Mouse (Mus musculus): ENCODE measurements at regions not wholly inside any gene's neighbourhood (a gene's known extent, or its start where the extent isn't known, plus 50 kb on each side); places are given as distances from the start of the nearest gene placed in this dataset.

DNA sequence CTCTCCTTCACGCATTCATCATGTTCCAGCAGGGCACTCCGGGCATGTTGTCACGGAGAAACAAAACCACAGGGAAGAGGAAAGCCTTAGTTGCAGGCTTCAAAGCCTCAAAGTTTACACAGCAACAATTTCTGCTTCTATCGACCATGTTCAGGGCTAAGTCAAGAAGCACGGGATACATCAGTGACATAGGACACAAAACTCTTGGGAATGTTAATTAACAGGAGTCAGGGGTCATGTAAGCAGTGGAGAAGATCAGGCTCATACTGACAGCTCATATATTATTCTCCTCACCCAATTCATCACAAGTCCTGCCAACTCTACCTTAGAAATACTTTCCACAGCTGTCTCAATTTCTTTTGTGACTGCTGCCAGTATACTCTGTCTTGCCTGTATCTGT, 133.0 kb upstream of the Btbd3 start:
- no peaks in the 10 kb centered on the region; the same call in 1 of the 2 replicates for H3K36me3 ChIP-seq
- no peak overlapping the region for H3K9ac ChIP-seq
- H3K4me2 ChIP-seq, result no peak overlapping the region
- H3K9me3 ChIP-seq, result no peaks in the 10 kb centered on the region
- 0 out of 2 replicates have a peak, but pooled peaks cover 4% of the 10 kb centered on the region for H3K4me1 ChIP-seq (replicated peaks)
- no peak for ATAC-seq (ENCODE audit: low FRiP score, low read depth)
- no peak overlapping the region for H3K27ac ChIP-seq (replicated peaks)
- no peaks in the 10 kb centered on the region for H3K27me3 ChIP-seq
- H3K4me3 ChIP-seq, result no peak overlapping the region
- 31% methylated on average over 5 of the region's 5 CpGs for WGBS

DNA sequence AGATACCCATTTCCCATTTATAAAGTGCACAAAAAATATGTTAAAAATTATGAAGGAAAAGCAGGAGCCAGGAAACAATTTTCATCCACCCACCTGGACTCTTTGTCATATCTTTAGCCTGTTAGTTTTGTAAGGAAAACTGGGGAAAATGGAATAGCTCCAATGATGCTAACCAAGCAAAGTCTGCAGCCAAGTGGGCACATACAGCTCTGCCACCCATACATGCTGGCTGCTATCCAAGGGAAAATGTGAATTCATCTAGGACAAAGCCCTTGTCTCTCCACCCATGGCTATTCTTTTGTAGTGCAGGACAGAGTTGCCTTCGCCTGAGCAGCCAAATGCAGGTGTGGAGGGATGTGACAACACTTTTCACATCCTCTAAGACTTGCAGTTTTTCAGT, 135.5 kb upstream of the Btbd3 start:
- H3K9me3 ChIP-seq, result no peaks in the 10 kb centered on the region
- H3K9ac ChIP-seq, result no peak overlapping the region
- no peak for ATAC-seq (ENCODE audit: low FRiP score, low read depth)
- H3K4me3 ChIP-seq, result no peak overlapping the region
- 0 out of 2 replicates have a peak, but pooled peaks cover 4% of the 10 kb centered on the region for H3K4me1 ChIP-seq (replicated peaks)
- no peak overlapping the region for H3K4me2 ChIP-seq
- 57% methylated on average over 1 of the region's 1 CpGs for WGBS
- no peaks in the 10 kb centered on the region; the same call in 1 of the 2 replicates for H3K36me3 ChIP-seq
- no peaks in the 10 kb centered on the region for H3K27me3 ChIP-seq
- no peak overlapping the region for H3K27ac ChIP-seq (replicated peaks)

DNA sequence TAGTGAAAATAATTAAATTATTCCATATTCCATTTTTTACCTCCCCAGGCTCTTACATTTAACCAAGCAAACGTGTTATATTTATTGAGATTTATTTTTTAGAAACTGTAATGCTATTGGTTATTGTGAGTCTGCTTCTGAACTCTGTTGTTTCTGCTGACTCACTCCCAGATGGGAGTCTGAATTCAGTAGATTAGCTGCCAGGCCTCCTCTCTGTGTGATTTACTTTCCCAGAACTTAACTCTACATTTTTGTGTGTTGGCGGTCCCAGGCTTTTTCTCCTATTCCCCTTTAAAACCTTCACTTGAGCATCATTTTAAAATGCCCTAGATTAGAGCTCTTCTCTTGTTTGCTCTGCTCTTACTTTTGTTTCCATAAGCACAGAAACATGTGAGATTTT, 136.2 kb upstream of the Btbd3 start:
- H3K9me3 ChIP-seq, result no peaks in the 10 kb centered on the region
- H3K4me2 ChIP-seq, result no peak overlapping the region
- no peaks in the 10 kb centered on the region for H3K27me3 ChIP-seq
- ATAC-seq (ENCODE audit: low FRiP score, low read depth), result no peak
- 0 out of 2 replicates have a peak, but pooled peaks cover 4% of the 10 kb centered on the region for H3K4me1 ChIP-seq (replicated peaks)
- 85% methylated on average over 2 of the region's 2 CpGs for WGBS
- no peaks in the 10 kb centered on the region; the same call in 1 of the 2 replicates for H3K36me3 ChIP-seq
- no peak overlapping the region for H3K9ac ChIP-seq
- H3K27ac ChIP-seq (replicated peaks), result no peak overlapping the region
- no peak overlapping the region for H3K4me3 ChIP-seq

DNA sequence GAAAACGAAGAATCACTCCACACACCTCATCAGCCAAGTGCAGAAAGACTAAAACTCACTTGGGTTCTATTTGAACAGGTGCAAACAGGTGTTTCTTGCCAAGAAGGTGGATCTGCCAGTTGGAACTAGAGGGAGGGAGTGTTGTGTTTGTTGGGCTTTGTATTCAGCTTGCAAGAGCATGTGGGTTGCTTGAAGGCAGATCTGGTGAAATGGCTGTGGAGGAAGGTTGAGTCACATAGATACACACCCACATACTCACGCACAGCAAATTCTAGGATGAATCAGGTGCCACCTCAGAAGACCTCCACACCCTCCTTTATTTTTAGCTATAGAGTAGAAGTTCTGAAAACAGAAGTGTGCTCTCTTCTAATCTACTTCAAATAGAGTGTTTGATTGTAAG, 156.6 kb upstream of the Btbd3 start:
- no peak overlapping the region for H3K27ac ChIP-seq (replicated peaks)
- WGBS, result 84% methylated on average over 2 of the region's 2 CpGs
- H3K27me3 ChIP-seq, result no peaks in the 10 kb centered on the region
- no peaks in the 10 kb centered on the region for H3K9me3 ChIP-seq
- H3K9ac ChIP-seq, result no peak overlapping the region
- H3K36me3 ChIP-seq, result no peaks in the 10 kb centered on the region
- H3K4me2 ChIP-seq, result no peak overlapping the region
- no peak overlapping the region for H3K4me3 ChIP-seq
- H3K4me1 ChIP-seq (replicated peaks), result no peaks in the 10 kb centered on the region
- no peak for ATAC-seq (ENCODE audit: low FRiP score, low read depth)

DNA sequence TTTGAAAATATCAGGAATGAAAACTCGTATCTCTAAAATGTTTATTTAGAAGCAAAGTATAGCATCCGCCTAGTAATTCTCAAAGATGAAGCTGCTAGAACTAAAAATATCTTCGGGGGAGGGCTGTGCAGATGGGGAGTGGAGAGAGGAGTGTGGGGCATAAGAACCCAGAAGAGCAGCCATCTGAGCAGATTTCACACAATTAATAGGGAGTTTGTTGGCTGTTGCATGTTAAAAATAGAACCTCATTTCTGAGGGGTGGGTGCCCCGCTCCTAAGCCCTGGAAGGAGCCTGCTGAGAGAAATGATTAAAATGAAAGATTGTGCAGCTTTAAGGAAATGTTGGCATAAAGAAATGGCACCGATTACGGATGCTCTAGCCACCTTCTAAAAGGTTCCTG, 171.0 kb upstream of the Btbd3 start:
- ATAC-seq (ENCODE audit: low FRiP score, low read depth), result no peak
- H3K4me3 ChIP-seq, result no peak overlapping the region
- no peaks in the 10 kb centered on the region for H3K9me3 ChIP-seq
- no peak overlapping the region for H3K27ac ChIP-seq (replicated peaks)
- H3K4me2 ChIP-seq, result no peak overlapping the region
- H3K9ac ChIP-seq, result no peak overlapping the region
- H3K27me3 ChIP-seq, result no peaks in the 10 kb centered on the region
- H3K36me3 ChIP-seq, result no peaks in the 10 kb centered on the region
- 77% methylated on average over 6 of the region's 6 CpGs for WGBS
- H3K4me1 ChIP-seq (replicated peaks), result no peaks in the 10 kb centered on the region

DNA sequence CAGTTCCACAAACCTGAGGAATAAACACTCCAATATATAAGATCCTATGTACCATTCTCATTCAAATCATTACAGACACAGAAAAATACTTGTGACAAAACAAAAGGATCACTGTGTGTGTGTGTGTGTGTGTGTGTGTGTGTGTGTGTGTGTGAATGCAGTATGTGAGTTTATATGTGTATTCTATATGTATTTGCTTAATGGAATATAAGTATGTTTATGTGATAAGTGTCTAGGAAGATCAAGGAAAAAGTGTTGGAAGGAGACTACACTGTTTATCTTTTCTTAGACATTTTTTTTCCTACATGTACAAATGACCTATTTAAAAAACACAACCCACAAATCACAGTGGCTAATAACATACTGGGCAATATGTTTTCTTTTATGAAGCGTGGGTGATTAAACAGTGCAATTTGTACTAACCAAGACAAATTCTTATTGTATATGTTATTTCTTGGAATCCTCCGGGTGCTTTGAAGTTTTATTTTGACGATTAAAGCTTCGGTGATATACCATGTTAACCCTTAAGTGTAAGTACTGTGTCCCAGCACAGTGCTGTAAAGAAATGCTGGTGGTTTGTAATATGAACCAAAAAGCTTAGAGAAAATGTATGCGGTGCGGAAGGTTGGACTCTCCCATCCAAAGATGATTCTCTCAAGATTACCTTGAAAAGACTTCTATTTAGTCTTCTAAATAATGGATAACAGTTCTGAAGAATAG, 171.6 kb upstream of the Btbd3 start:
- Histone ChIP-seq H3K9ac (no peak overlapping the region), H3K4me2 (no peak overlapping the region), H3K27me3 (no peaks in the 10 kb centered on the region), H3K4me3 (no peak overlapping the region), H3K4me1 (replicated peaks) (no peaks in the 10 kb centered on the region), H3K9me3 (no peaks in the 10 kb centered on the region), H3K36me3 (no peaks in the 10 kb centered on the region), H3K27ac (replicated peaks) (no peak overlapping the region)
- ATAC-seq (ENCODE audit: low FRiP score, low read depth), result no peak
- WGBS, result 85% methylated on average over 6 of the region's 6 CpGs

DNA sequence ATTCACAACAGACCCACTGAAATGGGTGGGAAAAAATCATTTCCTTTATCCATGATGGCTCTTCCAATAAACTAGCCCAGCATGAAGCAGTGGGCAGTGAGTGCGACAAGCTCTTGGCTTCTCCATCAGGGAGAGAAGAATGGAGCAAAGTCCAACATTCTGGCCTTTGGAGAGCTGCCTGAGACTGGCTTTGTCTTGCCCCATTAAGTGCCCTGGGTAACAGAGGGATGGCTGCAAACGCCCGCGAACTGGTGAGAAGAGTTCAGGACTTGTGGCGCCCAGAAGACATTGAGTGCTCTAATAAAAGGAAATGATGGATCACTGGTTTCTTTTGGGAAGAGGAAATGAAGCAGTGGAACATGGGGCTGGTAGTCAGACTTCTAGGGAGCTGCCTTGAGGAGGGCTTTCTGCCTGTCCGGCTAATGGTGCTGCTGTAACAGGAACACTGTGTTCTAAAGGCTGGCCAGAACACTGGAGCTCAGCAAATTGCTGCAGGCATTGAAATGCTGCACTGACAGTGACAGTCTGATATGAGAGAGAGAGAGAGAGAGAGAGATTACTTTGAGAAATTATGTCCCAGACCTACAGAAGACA, 182.2 kb upstream of the Btbd3 start:
- Histone ChIP-seq H3K4me2 (no peak overlapping the region), H3K9me3 (no peaks in the 10 kb centered on the region), H3K36me3 (no peaks in the 10 kb centered on the region), H3K9ac (no peak overlapping the region), H3K27ac (replicated peaks) (no peak overlapping the region), H3K4me1 (replicated peaks) (no peaks in the 10 kb centered on the region), H3K27me3 (no peaks in the 10 kb centered on the region), H3K4me3 (no peak overlapping the region)
- 27% methylated on average over 6 of the region's 6 CpGs for WGBS
- peak; percentile 85 for ATAC-seq (ENCODE audit: low FRiP score, low read depth)

DNA sequence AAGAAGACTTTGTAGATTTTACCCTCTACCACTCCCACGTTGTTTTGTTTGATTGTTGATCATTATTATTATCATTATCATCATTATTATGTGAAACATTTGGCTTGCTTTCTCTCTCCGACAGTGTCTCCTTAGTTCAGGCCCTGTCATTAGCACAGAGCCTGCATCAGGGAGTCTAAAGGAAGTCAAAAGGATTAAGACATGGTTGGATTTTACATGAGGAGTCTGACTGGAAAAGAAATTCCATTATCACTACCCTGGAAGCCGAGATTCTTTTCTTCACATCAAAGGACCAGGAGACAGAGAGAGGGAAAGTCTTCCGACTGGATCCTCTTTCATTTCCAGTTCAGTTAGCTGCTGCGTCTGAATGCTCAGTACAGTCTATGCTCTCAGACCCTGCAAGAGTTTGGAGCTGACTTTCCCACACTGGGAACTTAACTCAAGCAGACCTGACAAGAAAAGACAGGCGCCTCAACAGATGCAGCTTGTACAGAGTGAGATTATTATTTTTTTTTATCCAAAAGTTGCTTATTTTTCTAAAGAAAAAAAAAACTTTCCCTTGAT, 184.1 kb upstream of the Btbd3 start:
- no peak overlapping the region for H3K4me3 ChIP-seq
- no peak for ATAC-seq (ENCODE audit: low FRiP score, low read depth)
- H3K4me2 ChIP-seq, result no peak overlapping the region
- WGBS, result 28% methylated on average over 6 of the region's 6 CpGs
- H3K4me1 ChIP-seq (replicated peaks), result no peaks in the 10 kb centered on the region
- H3K27ac ChIP-seq (replicated peaks), result no peak overlapping the region
- H3K9me3 ChIP-seq, result no peaks in the 10 kb centered on the region
- H3K9ac ChIP-seq, result no peak overlapping the region
- no peaks in the 10 kb centered on the region for H3K36me3 ChIP-seq
- no peaks in the 10 kb centered on the region for H3K27me3 ChIP-seq

DNA sequence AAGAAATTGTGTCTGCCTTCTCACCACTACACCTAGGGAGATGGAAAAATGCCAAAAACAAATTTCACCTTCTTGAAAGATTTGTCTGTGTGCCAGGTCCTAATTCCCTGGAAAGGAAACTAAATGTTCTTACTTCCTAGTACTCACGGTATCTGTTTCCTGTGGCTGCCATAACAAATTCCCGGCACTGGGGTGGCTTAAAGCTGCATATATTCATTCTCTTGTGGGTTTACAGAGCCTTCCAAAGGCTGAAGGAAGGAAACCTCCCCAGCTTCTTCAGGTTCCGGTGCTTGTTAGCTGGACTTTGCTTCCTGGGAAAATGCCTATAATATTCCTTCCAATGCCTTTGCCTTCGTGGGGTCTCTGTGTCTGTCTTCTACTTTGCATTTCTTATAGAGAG, 203.3 kb upstream of the Btbd3 start:
- no peaks in the 10 kb centered on the region for H3K9me3 ChIP-seq
- 86% methylated on average over 4 of the region's 4 CpGs for WGBS
- no peaks in the 10 kb centered on the region for H3K36me3 ChIP-seq
- no peak overlapping the region for H3K4me3 ChIP-seq
- no peak overlapping the region for H3K27ac ChIP-seq (replicated peaks)
- H3K4me1 ChIP-seq (replicated peaks), result peaks cover 5% of the 10 kb centered on the region
- H3K4me2 ChIP-seq, result no peak overlapping the region
- ATAC-seq (ENCODE audit: low FRiP score, low read depth), result no peak
- H3K27me3 ChIP-seq, result no peaks in the 10 kb centered on the region
- H3K9ac ChIP-seq, result no peak overlapping the region

DNA sequence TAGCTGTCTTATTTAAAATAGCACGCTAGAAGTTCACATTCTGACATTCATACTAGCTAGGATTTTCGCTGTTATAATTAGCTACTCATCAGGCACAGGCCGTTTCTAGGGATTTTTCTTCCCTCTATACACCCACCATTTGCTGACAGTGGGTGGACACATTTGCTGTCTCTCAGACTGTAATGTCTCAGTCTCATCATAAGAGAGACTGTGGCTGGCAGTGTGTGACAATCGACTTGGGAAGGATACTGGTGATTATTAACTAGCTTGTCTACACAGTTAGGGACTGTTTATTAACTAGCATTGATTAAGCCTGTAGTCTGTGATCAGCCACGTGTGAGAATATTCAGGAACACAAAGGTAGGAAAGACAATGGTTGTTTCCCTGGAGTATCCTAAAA, 208.0 kb upstream of the Btbd3 start:
- H3K27me3 ChIP-seq, result no peaks in the 10 kb centered on the region
- peak overlapping the region; percentile 39 for H3K4me2 ChIP-seq
- no peak overlapping the region for H3K4me3 ChIP-seq
- WGBS, result 46% methylated on average over 5 of the region's 5 CpGs
- H3K36me3 ChIP-seq, result no peaks in the 10 kb centered on the region
- peaks cover 14% of the 10 kb centered on the region for H3K4me1 ChIP-seq (replicated peaks)
- H3K9me3 ChIP-seq, result no peaks in the 10 kb centered on the region
- peak; percentile 43 for ATAC-seq (ENCODE audit: low FRiP score, low read depth)
- H3K9ac ChIP-seq, result no peak overlapping the region
- peak overlapping the region; percentile 43 for H3K27ac ChIP-seq (replicated peaks)

DNA sequence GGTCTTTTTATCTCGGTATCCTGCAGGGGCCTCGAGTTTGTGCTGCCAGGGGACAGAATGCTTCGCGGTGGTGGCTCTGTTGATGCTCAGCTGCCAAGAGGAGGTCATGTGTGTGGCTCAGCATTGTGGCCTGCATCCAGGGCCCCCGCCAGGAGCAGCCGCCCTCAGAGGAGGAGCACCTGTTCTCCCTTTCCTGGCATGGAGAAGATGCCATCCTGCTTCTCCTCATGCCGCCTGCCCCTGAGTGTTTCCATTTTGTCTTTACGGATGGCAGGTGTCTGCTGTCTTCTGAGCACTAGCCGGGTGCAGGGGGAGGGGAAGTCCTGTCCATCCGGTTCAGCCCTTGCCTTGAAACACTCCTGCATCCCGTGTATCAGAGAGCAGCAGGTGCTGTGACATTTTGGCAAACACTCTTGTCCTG, 208.6 kb upstream of the Btbd3 start:
- no peak overlapping the region for H3K4me3 ChIP-seq
- no peaks in the 10 kb centered on the region for H3K36me3 ChIP-seq
- ATAC-seq (ENCODE audit: low FRiP score, low read depth), result peak; percentile 92
- peak overlapping the region; percentile 43 for H3K27ac ChIP-seq (replicated peaks)
- no peaks in the 10 kb centered on the region for H3K9me3 ChIP-seq
- H3K27me3 ChIP-seq, result no peaks in the 10 kb centered on the region
- peak overlapping the region; percentile 39 for H3K4me2 ChIP-seq
- WGBS, result 30% methylated on average over 11 of the region's 11 CpGs
- peaks cover 14% of the 10 kb centered on the region for H3K4me1 ChIP-seq (replicated peaks)
- H3K9ac ChIP-seq, result no peak overlapping the region

DNA sequence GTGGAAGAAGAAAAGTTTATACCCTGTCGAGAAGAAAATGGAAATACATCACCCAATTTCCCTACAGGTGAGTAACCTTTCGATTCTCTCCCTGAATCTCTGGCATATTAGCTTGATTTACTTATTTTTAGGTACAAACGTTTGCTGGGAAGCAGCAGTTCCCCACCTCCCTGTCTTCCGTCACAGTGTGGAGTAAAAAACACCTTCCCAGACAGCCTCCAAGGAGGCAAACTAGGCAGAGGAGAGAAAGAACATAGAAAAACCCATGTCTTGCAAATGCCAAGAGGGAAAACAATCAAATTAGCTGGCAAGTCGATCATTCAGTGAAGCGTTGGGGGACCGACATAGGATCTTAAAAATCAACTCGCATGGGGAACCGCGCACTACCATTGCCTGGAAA, 209.0 kb upstream of the Btbd3 start:
- H3K9ac ChIP-seq, result no peak overlapping the region
- H3K4me1 ChIP-seq (replicated peaks), result peaks cover 14% of the 10 kb centered on the region
- no peak overlapping the region for H3K4me3 ChIP-seq
- WGBS, result 47% methylated on average over 10 of the region's 10 CpGs
- no peaks in the 10 kb centered on the region for H3K9me3 ChIP-seq
- H3K36me3 ChIP-seq, result no peaks in the 10 kb centered on the region
- peak overlapping the region; percentile 39 for H3K4me2 ChIP-seq
- no peak for ATAC-seq (ENCODE audit: low FRiP score, low read depth)
- peak overlapping the region; percentile 43 for H3K27ac ChIP-seq (replicated peaks)
- no peaks in the 10 kb centered on the region for H3K27me3 ChIP-seq
